Comparison of ENCODE assay signal across 24 mouse cellular contexts in the genomic region with DNA sequence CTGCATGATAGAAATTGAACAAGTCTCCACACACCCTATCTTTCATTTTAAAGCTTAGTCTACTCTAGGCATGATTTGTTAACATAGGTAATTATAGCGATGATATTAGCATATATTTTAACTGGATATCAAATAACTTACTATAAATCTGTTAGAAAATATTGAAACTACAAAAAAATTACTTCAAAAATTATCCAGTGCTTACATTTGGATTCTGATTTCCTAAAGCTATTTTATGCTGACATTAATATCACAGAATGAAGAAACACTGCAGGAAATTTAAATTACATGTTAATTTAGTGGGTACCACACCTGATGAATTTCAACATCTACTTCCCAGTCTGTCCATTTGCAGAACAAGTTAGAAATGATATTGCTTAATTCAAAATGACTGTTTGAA. TPM values are rescaled to one million over a fixed set of nuclear protein-coding genes. Genes with fewer than 3 reads are reported as not detected.
DNase-seq lines count a peak whose midpoint lies in the region; ATAC-seq and TF ChIP-seq lines count a peak whose summit lies in the region.
"Had no signal": no experiment of that assay in that cellular context is flagged by ENCODE, and none has a peak within 500 bp of the region (broad histone marks: within the 10 kb centered on the region; RNA-seq: fewer than 3 reads in every experiment).

A gene (plus strand): TSS at position 301 of the 400 bp plus-strand sequence.

- TF ChIP-seq EP300 in stomach, postnatal 0 days (optimal IDR thresholded peaks at IDR 0.05) = no peak

- no peak for ATAC-seq in stomach, postnatal 0 days (ENCODE audit: low FRiP score, low TSS enrichment)
- ATAC-seq: activated CD4-positive, CD25-positive, alpha-beta regulatory T cell, adult 4 months; CD4-positive, CD25-positive, alpha-beta regulatory T cell, adult 4 months; Patski had no signal

- H3K9me3 ChIP-seq in stomach, postnatal 0 days (ENCODE audit: control insufficient read depth, low read length) = no peaks in the 10 kb centered on the region
- H3K9me3 ChIP-seq: G1E had no signal

- no peaks in the 10 kb centered on the region for H3K4me1 ChIP-seq in stomach, postnatal 0 days (replicated peaks; ENCODE audit: control insufficient read depth, insufficient read depth)

- no peaks in the 10 kb centered on the region for H3K36me3 ChIP-seq in stomach, postnatal 0 days (ENCODE audit: control insufficient read depth, insufficient read depth, low read length)
- H3K36me3 ChIP-seq: G1E had no signal

- H3K4me3 ChIP-seq in stomach, postnatal 0 days (ENCODE audit: low read depth, low read length) = no peak within 1 kb of the TSS

- no peaks in the 10 kb centered on the region for H3K27me3 ChIP-seq in stomach, postnatal 0 days (ENCODE audit: control insufficient read depth, insufficient read depth, low read length)
- H3K27me3 ChIP-seq: CH12.LX had no signal

- no peak within 1 kb of the TSS for H3K4me2 ChIP-seq in stomach, postnatal 0 days (replicated peaks; ENCODE audit: low read depth)

- H3K27ac ChIP-seq in stomach, postnatal 0 days (replicated peaks) = no peak within 1 kb of the TSS

- TF ChIP-seq CTCF in stomach, postnatal 0 days (IDR thresholded peaks at IDR 0.05; ENCODE audit: low read depth) = no peak

- 58% methylated on average over 1 of the region's 1 CpGs for WGBS in stomach, postnatal 0 days

- no peak within 1 kb of the TSS for H3K9ac ChIP-seq in stomach, postnatal 0 days (ENCODE audit: low read length)

- no peak for DNase-seq in stomach, postnatal 0 days (ENCODE audit: low spot score)
- no peak for DNase-seq in heart, postnatal 4 days
- DNase-seq: adrenal gland, adult 2 months; adrenal gland, adult 8-10 months; adrenal gland, postnatal 10 days; adrenal gland, postnatal 14 days; adrenal gland, postnatal 25 days; adrenal gland, postnatal 36 days; B cell, adult 2 months; cerebellum, adult 11 months; cerebellum, adult 11-12 months; cerebellum, adult 18-20 months; cerebellum, adult 2 months had no signal

RNA-seq across cellular contexts. Expression of the gene that starts here (rescaled TPM):
- 11.4 TPM in 2 replicates for polyA plus RNA-seq in stomach, postnatal 0 days (2015; fragmentation: Nextera tagmentation; extraction: Ambion mirVana)
- total RNA-seq in heart, postnatal 4 days (2021) = not detected
- total RNA-seq: adrenal gland, adult 18-20 months; adrenal gland, adult 2 months; adrenal gland, adult 8-10 months; adrenal gland, postnatal 10 days; adrenal gland, postnatal 14 days; adrenal gland, postnatal 25 days; adrenal gland, postnatal 36 days; adrenal gland, postnatal 4 days; CH12.LX; ES-E14; G1E; MEL had no signal
- polyA plus RNA-seq: activated CD4-positive, CD25-positive, alpha-beta regulatory T cell, adult 4 months; adrenal gland, adult 2 months; brain, embryonic 14.5 days; C2C12; CD4-positive, CD25-positive, alpha-beta regulatory T cell, adult 4 months; cerebellum, adult 2 months; G1E; Patski had no signal
